Mouse (Mus musculus) MEL (cell line): ENCODE data around the gene Gm19935. TPM values are rescaled to one million over a fixed set of nuclear protein-coding genes. Genes with fewer than 3 reads are reported as not detected.

Source experiments
- DNase-seq: peaks from one replicate; pipeline ENCODE4 v3.0.0; 2011; ENCODE audit warnings: low read depth, low spot score
- H3K27ac ChIP-seq: 2 replicates; pipeline ENCODE4 v1.5.1; 2012; ENCODE audit warnings: low read depth, mild to moderate bottlenecking, control low read depth, low read length, moderate library complexity; ENCODE audit not compliant: control insufficient read depth
- H3K27me3 ChIP-seq, 2 experiments: fragments of 150-350 bp in 1 of 2; sonication (generic) in 1 of 2; 2 replicates each; pipeline ENCODE4 v1.6.1; 2012; ENCODE audit warnings: low read length in 2 of 2, mild to moderate bottlenecking in 2 of 2, improper control_type of control experiment in 1 of 2, moderate library complexity in 1 of 2; ENCODE audit not compliant: insufficient read depth in 2 of 2, control insufficient read depth in 1 of 2
- H3K36me3 ChIP-seq, 2 experiments: 2 replicates each; pipeline ENCODE4 v1.6.1; 2012 to 2014; ENCODE audit warnings: low read length in 2 of 2, improper control_type of control experiment in 1 of 2, inconsistent platforms in 1 of 2, mild to moderate bottlenecking in 1 of 2; ENCODE audit not compliant: insufficient read depth in 2 of 2, control insufficient read depth in 1 of 2
- H3K4me1 ChIP-seq, 2 experiments: fragments of 150-350 bp in 1 of 2; sonication (generic) in 1 of 2; 2 replicates each; pipeline ENCODE4 v1.6.1; 2012; ENCODE audit warnings: low read length in 2 of 2, improper control_type of control experiment in 1 of 2, mild to moderate bottlenecking in 1 of 2; ENCODE audit not compliant: insufficient read depth in 2 of 2, control insufficient read depth in 1 of 2
- H3K4me3 ChIP-seq, 2 experiments: fragments of 150-350 bp in 1 of 2; sonication (generic) in 1 of 2; 2 replicates each; pipeline ENCODE4 v1.5.1; 2012; ENCODE audit warnings: low read depth in 2 of 2, low read length in 2 of 2, mild to moderate bottlenecking in 2 of 2, moderate library complexity in 2 of 2, control low read depth in 1 of 2, improper control_type of control experiment in 1 of 2; ENCODE audit not compliant: control insufficient read depth in 1 of 2, insufficient read depth in 1 of 2
- H3K79me2 ChIP-seq: 2 replicates; pipeline ENCODE4 v1.6.1; 2012; ENCODE audit warnings: mild to moderate bottlenecking, low read length, moderate library complexity; ENCODE audit not compliant: control insufficient read depth, poor library complexity, insufficient read depth
- H3K9ac ChIP-seq: 2 replicates; pipeline ENCODE4 v1.6.1; 2012; ENCODE audit warnings: low read depth, mild to moderate bottlenecking, control low read depth, low read length, moderate library complexity; ENCODE audit not compliant: control insufficient read depth, poor library complexity, severe bottlenecking
- H3K9me3 ChIP-seq: fragments of 150-350 bp; sonication (generic); replicated peaks from 2 replicates; pipeline ENCODE4 v1.6.1; 2012; ENCODE audit warnings: mild to moderate bottlenecking, low read length, improper control_type of control experiment, moderate library complexity; ENCODE audit not compliant: insufficient read depth
- CHD1 ChIP-seq: IDR thresholded peaks from 2 replicates; pipeline ENCODE4 v1.6.1; 2012; ENCODE audit warnings: low read depth, mild to moderate bottlenecking, inconsistent platforms, low read length, improper control_type of control experiment
- CHD2 ChIP-seq: IDR thresholded peaks from 2 replicates; pipeline ENCODE4 v1.6.1; 2011; ENCODE audit warnings: low read length, improper control_type of control experiment
- E2F4 ChIP-seq: IDR thresholded peaks from 2 replicates; pipeline ENCODE4 v1.6.1; 2011; ENCODE audit warnings: low read depth, low read length, improper control_type of control experiment, borderline replicate concordance
- EP300 ChIP-seq, 2 experiments: IDR thresholded peaks; 2 replicates each; pipeline ENCODE4 v1.6.1; 2011; ENCODE audit warnings: improper control_type of control experiment in 2 of 2, low read length in 2 of 2, low read depth in 1 of 2, mild to moderate bottlenecking in 1 of 2
- ETS1 ChIP-seq: IDR thresholded peaks from 2 replicates; pipeline ENCODE4 v1.6.1; 2012; ENCODE audit warnings: low read depth, mild to moderate bottlenecking, inconsistent platforms, low read length, improper control_type of control experiment, moderate library complexity
- HCFC1 ChIP-seq: IDR thresholded peaks from 2 replicates; pipeline ENCODE4 v1.6.1; 2012; ENCODE audit warnings: low read depth, mild to moderate bottlenecking, inconsistent platforms, low read length, improper control_type of control experiment, moderate library complexity
- JUND ChIP-seq: IDR thresholded peaks from 2 replicates; pipeline ENCODE4 v1.6.1; 2011; ENCODE audit warnings: low read depth, mild to moderate bottlenecking, improper control_type of control experiment, low read length
- MAX ChIP-seq: IDR thresholded peaks from 2 replicates; pipeline ENCODE4 v1.6.1; 2011; ENCODE audit warnings: low read length, improper control_type of control experiment
- MEF2A ChIP-seq: IDR thresholded peaks from 2 replicates; pipeline ENCODE4 v1.6.1; 2014; ENCODE audit warnings: low read depth, mild to moderate bottlenecking, inconsistent platforms, low read length, improper control_type of control experiment; ENCODE audit not compliant: poor library complexity, insufficient replicate concordance, severe bottlenecking; ENCODE audit errors: extremely low read depth
- MYB ChIP-seq: IDR thresholded peaks from 2 replicates; pipeline ENCODE4 v1.6.1; 2011; ENCODE audit warnings: mild to moderate bottlenecking, low read depth, low read length, improper control_type of control experiment
- NELFE ChIP-seq: IDR thresholded peaks from 2 replicates; pipeline ENCODE4 v1.6.1; 2011; ENCODE audit warnings: low read depth, low read length, improper control_type of control experiment
- NRF1 ChIP-seq: IDR thresholded peaks from 2 replicates; pipeline ENCODE4 v1.6.1; 2014; ENCODE audit warnings: low read depth, mild to moderate bottlenecking, inconsistent platforms, low read length, improper control_type of control experiment, moderate library complexity; ENCODE audit not compliant: poor library complexity, insufficient read depth, severe bottlenecking
- RAD21 ChIP-seq: IDR thresholded peaks from 2 replicates; pipeline ENCODE4 v1.6.1; 2011; ENCODE audit warnings: mild to moderate bottlenecking, low read depth, low read length, improper control_type of control experiment
- TAL1 ChIP-seq: IDR thresholded peaks from 2 replicates; pipeline ENCODE4 v1.6.1; 2012; ENCODE audit warnings: mild to moderate bottlenecking, inconsistent platforms, low read length, moderate library complexity, mixed read lengths
- UBTF ChIP-seq: IDR thresholded peaks from 2 replicates; pipeline ENCODE4 v1.6.1; 2012; ENCODE audit warnings: low read depth, mild to moderate bottlenecking, inconsistent platforms, low read length, improper control_type of control experiment, moderate library complexity, borderline replicate concordance; ENCODE audit not compliant: insufficient read depth
- USF1 ChIP-seq: IDR thresholded peaks from 2 replicates; pipeline ENCODE4 v1.6.1; 2014; ENCODE audit warnings: low read depth, mild to moderate bottlenecking, inconsistent platforms, low read length, improper control_type of control experiment, moderate library complexity
- USF2 ChIP-seq, 2 experiments: IDR thresholded peaks; 2 replicates each; pipeline ENCODE4 v1.6.1; 2011 to 2012; ENCODE audit warnings: improper control_type of control experiment in 2 of 2, low read length in 2 of 2, borderline replicate concordance in 1 of 2, inconsistent platforms in 1 of 2, low read depth in 1 of 2, mild to moderate bottlenecking in 1 of 2; ENCODE audit not compliant: insufficient read depth in 1 of 2
- ZNF384 ChIP-seq: IDR thresholded peaks from 2 replicates; pipeline ENCODE4 v1.6.1; 2012; ENCODE audit warnings: low read depth, mild to moderate bottlenecking, inconsistent platforms, low read length, improper control_type of control experiment
- polyA plus RNA-seq, 2 experiments: library from polyadenylated mRNA; stranded (reverse) in 1 of 2; unstranded in 1 of 2; fragments of >175 nt in 1 of 2; fragments of >200 nt in 1 of 2; gene quantifications; 2 replicates each; pipeline versions ENCODE4 v1.2.1 to v1.2.4; 2012; ENCODE audit warnings: low replicate concordance in 2 of 2, low read depth in 1 of 2; ENCODE audit not compliant: insufficient read length in 2 of 2, insufficient read depth in 1 of 2, missing spikeins in 1 of 2
- total RNA-seq: library from RNA; depleted of rRNA; stranded (reverse); fragments of 300-350 nt; gene quantifications from 2 replicates; pipeline ENCODE4 v1.2.3, GENCODE M21; 2012

Gm19935 gene
- total and polyA plus RNA-seq, 3 experiments: not detected

- Histone ChIP-seq H3K36me3 (no peaks in the 10 kb centered on the region), H3K4me3 (no peak overlapping the region), H3K27ac (no peak overlapping the region), H3K79me2 (no peaks in the 10 kb centered on the region), H3K27me3 (no peaks in the 10 kb centered on the region), H3K9ac (no peak overlapping the region), H3K9me3 (no peaks in the 10 kb centered on the region), H3K4me1 (no peaks in the 10 kb centered on the region)
- TF ChIP-seq UBTF (no peak), USF1 (no peak), E2F4 (no peak), TAL1 (no peak), MEF2A (no peak), CHD1 (no peak), RAD21 (no peak), NELFE (no peak), ZNF384 (no peak), EP300 (IDR thresholded peaks at IDR 0.05; ENCODE audit: low read depth in 1 of 2, low read length in 2 of 2) (no peak), ETS1 (no peak), NRF1 (no peak)
- no peak for DNase-seq
Observed at GRCm38 (mm10) chr8:90843127-90843526, 25.9 kb upstream of the Gm19935 start.

DNA sequence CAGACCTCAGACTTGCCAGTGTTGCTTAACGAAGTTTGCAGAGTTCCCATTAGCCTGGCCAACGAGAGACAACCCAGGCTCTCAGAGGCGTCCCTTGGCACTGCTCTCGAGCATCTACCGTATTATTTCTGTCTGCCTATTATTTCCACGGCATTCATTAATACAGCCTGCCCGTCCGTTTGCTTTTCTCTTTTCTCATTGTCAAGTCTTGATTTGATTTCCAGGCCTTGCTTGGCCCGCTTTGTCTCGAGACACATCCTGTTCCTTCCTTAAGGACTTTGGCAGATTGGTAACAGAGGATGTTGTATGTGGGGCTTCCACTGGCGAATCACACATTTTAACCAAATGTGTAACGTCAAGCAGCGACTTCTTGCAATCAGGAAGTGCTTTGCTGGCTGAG, 24.1 kb upstream of the Gm19935 start:
- Histone ChIP-seq H3K9ac (no peak overlapping the region), H3K36me3 (no peaks in the 10 kb centered on the region), H3K9me3 (no peaks in the 10 kb centered on the region), H3K79me2 (no peaks in the 10 kb centered on the region), H3K27ac (no peak overlapping the region), H3K27me3 (no peaks in the 10 kb centered on the region), H3K4me1 (no peaks in the 10 kb centered on the region), H3K4me3 (no peak overlapping the region)
- TF ChIP-seq MYB (no peak), CHD2 (no peak), EP300 (IDR thresholded peaks at IDR 0.05; ENCODE audit: low read depth in 1 of 2, low read length in 2 of 2) (no peak), USF2 (IDR thresholded peaks at IDR 0.05; ENCODE audit: borderline replicate concordance in 1 of 2, insufficient read depth in 1 of 2, low read depth in 1 of 2, low read length in 2 of 2) (no peak), JUND (no peak), MAX (no peak), TAL1 (no peak), HCFC1 (no peak), RAD21 (no peak)
- DNase-seq: no peak
